Mouse (Mus musculus) hindbrain, embryonic 16.5 days (tissue): ENCODE results near the gene Klhdc2. TPM values are rescaled to one million over a fixed set of nuclear protein-coding genes. Genes with fewer than 3 reads are reported as not detected.
A peak's percentile ranks its signal among the peaks of the same experiment; 100 is the strongest.

ENCODE experiments used
- ATAC-seq: fragments of 200-750 bp; cut with Nextera tagmentation; 2 replicates; pipeline ENCODE4 v1.8.0; 2017; ENCODE audit warnings: moderate TSS enrichment, moderate library complexity
- H3K27ac ChIP-seq: fragments of 300-500 bp; sonication (generic); 2 replicates; pipeline ENCODE4 v1.5.1; 2014; ENCODE audit warnings: low read depth, mild to moderate bottlenecking, control low read depth, low read length, moderate library complexity
- H3K27me3 ChIP-seq: fragments of 300-500 bp; sonication (generic); replicated peaks from 2 replicates; pipeline ENCODE4 v1.6.1; 2014; ENCODE audit warnings: low read length; ENCODE audit not compliant: control insufficient read depth, insufficient read depth
- H3K36me3 ChIP-seq: fragments of 300-500 bp; sonication (generic); 2 replicates; pipeline ENCODE4 v1.6.1; 2014; ENCODE audit warnings: mild to moderate bottlenecking, low read length, moderate library complexity, mixed read lengths; ENCODE audit not compliant: control insufficient read depth, insufficient read depth
- H3K4me1 ChIP-seq: fragments of 300-500 bp; sonication (generic); 2 replicates; pipeline ENCODE4 v1.6.1; 2014; ENCODE audit warnings: low read depth, low read length; ENCODE audit not compliant: control insufficient read depth, insufficient read depth
- H3K4me2 ChIP-seq: fragments of 300-500 bp; sonication (generic); 2 replicates; pipeline ENCODE4 v1.6.1; 2014; ENCODE audit warnings: mild to moderate bottlenecking, low read length, control low read depth, moderate library complexity
- H3K4me3 ChIP-seq: fragments of 300-500 bp; sonication (generic); 2 replicates; pipeline ENCODE4 v1.5.1; 2014; ENCODE audit warnings: mild to moderate bottlenecking, low read length, control low read depth, moderate library complexity
- H3K9ac ChIP-seq: fragments of 300-500 bp; sonication (generic); 2 replicates; pipeline ENCODE4 v1.6.1; 2014; ENCODE audit warnings: low read depth, mild to moderate bottlenecking, control low read depth, low read length, moderate library complexity
- H3K9me3 ChIP-seq: fragments of 300-500 bp; sonication (generic); 2 replicates; pipeline ENCODE4 v1.6.1; 2014; ENCODE audit warnings: mild to moderate bottlenecking, low read length, moderate library complexity; ENCODE audit not compliant: control insufficient read depth
- WGBS: fragments of 180-500 bp; shearing (Covaris S2); extraction: QIAGEN DNeasy Blood & Tissue Kit; methylation state at CpG from one replicate; pipeline ENCODE4 v1.1.7; 2014; 5-methylcytosine and 5-hydroxymethylcytosine counted together
- polyA plus RNA-seq: library from polyadenylated mRNA; unstranded; fragments of >200 nt; fragmentation: Nextera tagmentation; extraction: Ambion mirVana; gene quantifications from 2 replicates; pipeline ENCODE4 v1.2.1, GENCODE M21; 2015

Gene Klhdc2
- polyA plus RNA-seq, result 246 and 255 TPM in 2 replicates

DNA sequence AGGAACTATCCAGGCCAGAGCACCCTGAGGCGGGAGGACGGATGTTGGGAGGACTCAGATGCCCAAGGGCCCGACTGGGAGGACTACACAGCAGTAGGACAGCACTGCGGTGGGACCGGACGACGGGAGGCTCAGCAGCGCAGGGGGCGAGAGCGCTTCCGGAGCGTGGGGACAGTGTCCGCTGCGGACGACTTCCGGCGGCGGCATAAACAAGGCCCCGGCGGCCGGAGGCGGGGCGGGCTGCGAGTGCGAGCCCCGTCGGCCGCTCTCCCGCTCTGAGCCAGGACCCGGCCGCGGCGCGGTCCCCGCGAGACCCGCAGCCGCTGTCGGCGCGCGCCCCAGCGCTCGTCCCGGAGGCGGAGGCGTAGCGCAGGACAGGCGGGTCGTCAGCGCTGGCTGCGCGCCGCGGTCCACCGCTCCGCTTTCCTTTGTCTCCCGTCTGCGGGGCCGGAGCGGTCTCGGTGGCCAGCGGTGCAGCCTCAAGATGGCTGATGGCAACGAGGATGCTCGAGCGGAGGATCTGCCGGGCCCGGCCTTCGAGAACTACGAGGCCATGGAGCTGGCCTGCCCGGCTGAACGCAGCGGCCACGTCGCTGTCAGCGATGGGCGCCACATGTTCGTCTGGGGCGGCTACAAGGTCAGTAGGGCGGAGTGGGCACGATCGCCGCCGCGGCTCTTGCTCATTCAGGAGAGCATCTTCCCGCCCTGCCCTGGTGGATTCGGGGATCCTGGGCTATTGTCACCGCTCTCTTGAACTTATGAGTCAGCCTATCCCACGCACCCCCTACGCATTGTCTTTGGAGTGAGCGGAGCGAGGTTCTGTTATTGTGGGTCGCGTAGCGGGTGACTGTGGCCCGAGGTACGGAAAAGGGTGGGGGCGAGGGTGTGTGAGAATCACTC lies at the start of gene Klhdc2:
TSS of gene Klhdc2 (plus strand) at position 171 of the 900 bp plus-strand sequence.
- WGBS, result under 1% methylated on average over 75 of the region's 98 CpGs
- H3K27ac ChIP-seq, result peak within 1 kb of the TSS; percentile 93
- H3K9ac ChIP-seq, result peak within 1 kb of the TSS; percentile 86
- no peaks in the 10 kb centered on the region for H3K36me3 ChIP-seq
- H3K4me2 ChIP-seq, result peak within 1 kb of the TSS; percentile 70
- no peaks in the 10 kb centered on the region for H3K27me3 ChIP-seq
- ATAC-seq, result peak; percentile 97
- H3K4me3 ChIP-seq, result peak within 1 kb of the TSS; percentile 89
- H3K4me1 ChIP-seq, result peaks cover 23% of the 10 kb centered on the region
- no peaks in the 10 kb centered on the region for H3K9me3 ChIP-seq

DNA sequence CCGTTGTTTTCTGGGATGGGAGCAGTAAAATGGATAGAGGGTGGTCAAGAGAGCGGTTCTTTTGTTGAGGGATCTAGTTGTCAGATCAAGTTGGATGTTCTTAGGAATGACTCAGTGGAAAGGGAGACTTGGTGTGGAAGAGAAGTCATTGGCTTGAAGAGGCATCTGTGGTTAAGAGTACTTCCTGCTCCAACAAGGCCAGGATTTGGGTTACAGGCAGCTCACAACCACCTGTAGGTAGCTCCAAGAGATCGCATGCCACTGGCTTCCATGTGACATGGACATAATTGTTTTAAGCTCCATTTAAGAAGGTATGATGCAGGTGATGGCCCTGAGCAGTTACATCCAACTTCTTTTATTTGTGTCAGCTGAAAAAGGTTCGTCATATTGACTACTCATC lies 46.7 kb upstream of the Klhdc2 start:
- Histone ChIP-seq H3K9me3 (no peaks in the 10 kb centered on the region), H3K27ac (no peak overlapping the region), H3K4me1 (no peaks in the 10 kb centered on the region), H3K4me3 (no peak overlapping the region), H3K9ac (no peak overlapping the region), H3K36me3 (no peaks in the 10 kb centered on the region), H3K27me3 (no peaks in the 10 kb centered on the region), H3K4me2 (no peak overlapping the region)
- WGBS, result 89% methylated on average over 4 of the region's 4 CpGs
- no peak for ATAC-seq

DNA sequence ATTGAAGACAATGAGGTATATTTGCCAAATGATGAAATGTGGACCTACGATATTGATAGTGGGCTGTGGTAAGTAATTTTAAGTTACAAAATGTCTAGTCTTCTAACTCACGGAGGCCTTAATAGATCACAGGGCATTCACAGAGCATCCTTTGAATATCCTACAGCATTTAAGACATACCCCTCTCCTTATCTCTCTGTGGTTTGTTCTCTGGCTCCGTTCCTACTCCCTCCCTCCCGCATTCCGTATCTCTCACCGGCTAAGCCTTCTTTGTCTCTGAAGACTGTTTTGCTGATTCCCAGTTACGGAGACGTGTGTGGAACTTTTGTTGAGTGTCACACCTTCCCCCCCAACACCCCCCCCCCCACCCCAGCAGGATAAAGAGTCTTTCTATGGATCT lies 45.7 kb upstream of the Klhdc2 start:
- Histone ChIP-seq H3K4me2 (no peak overlapping the region), H3K27ac (no peak overlapping the region), H3K36me3 (no peaks in the 10 kb centered on the region), H3K27me3 (no peaks in the 10 kb centered on the region), H3K9ac (no peak overlapping the region), H3K4me1 (no peaks in the 10 kb centered on the region), H3K4me3 (no peak overlapping the region), H3K9me3 (no peaks in the 10 kb centered on the region)
- 82% methylated on average over 8 of the region's 8 CpGs for WGBS
- no peak for ATAC-seq

DNA sequence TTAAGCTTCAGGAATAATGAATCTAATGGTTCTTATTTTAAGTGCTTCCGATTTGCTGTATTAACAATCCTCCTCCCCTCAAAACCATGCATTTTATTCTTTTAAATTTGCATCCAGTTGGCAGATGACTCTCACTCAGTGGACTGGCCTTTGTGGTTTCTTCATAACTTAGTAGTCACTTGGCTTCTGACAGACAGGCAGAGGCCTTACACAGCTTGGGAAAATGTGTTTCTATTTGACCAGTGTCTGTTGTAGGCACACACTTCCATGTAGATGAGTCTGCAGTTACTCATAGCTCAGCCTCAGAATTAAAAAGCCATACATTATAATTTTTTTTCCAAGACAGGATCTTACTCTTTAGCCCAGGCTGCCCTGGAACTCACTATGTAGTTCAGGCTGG lies 42.7 kb upstream of the Klhdc2 start:
- 86% methylated on average over 1 of the region's 1 CpGs for WGBS
- Histone ChIP-seq H3K4me3 (no peak overlapping the region), H3K9me3 (no peaks in the 10 kb centered on the region), H3K9ac (no peak overlapping the region), H3K27me3 (no peaks in the 10 kb centered on the region), H3K27ac (no peak overlapping the region), H3K36me3 (no peaks in the 10 kb centered on the region), H3K4me2 (no peak overlapping the region), H3K4me1 (no peaks in the 10 kb centered on the region)
- no peak for ATAC-seq

DNA sequence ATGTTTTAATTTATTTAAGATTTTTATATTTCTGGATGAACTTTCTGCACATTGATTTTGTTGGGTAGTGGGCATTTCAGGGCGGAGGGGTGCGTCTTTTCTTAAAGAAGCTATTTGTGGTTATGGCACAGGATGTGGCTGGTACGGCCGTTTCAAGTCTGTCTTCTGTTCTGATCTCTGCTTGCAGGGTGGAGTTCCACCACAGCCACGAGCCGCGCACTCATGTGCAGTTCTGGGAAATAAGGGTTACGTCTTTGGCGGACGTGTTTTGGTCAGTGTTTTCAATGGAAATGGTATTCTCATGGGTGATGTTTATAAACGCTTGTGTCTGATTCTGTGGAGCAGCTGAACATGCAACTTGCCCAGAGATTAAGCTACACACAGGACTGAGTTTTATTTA lies 38.6 kb upstream of the Klhdc2 start:
- Histone ChIP-seq H3K27me3 (no peaks in the 10 kb centered on the region), H3K9ac (no peak overlapping the region), H3K4me2 (no peak overlapping the region), H3K4me3 (no peak overlapping the region), H3K27ac (no peak overlapping the region), H3K9me3 (no peaks in the 10 kb centered on the region), H3K36me3 (no peaks in the 10 kb centered on the region), H3K4me1 (no peaks in the 10 kb centered on the region)
- ATAC-seq, result no peak
- 85% methylated on average over 11 of the region's 11 CpGs for WGBS

DNA sequence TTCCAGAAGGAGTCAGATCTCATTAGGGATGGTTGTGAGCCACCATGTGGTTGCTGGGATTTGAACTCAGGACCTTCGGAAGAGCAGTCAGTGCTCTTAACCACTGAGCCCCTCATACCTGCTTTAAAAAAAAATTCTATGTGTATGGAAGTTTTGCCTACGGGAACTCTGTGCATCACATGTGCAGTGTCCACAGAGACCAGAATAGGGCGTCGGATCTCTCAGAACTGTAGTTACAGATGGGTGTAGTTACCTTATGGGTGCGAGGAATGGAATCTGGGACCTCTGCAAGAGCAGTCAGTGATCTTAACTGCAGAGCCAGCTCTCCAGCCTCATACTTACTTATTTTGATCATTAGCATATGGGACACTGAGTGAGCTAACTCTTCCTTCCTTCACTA lies 34.2 kb upstream of the Klhdc2 start:
- 98% methylated on average over 5 of the region's 5 CpGs for WGBS
- no peak for ATAC-seq
- H3K9me3 ChIP-seq, result no peaks in the 10 kb centered on the region

DNA sequence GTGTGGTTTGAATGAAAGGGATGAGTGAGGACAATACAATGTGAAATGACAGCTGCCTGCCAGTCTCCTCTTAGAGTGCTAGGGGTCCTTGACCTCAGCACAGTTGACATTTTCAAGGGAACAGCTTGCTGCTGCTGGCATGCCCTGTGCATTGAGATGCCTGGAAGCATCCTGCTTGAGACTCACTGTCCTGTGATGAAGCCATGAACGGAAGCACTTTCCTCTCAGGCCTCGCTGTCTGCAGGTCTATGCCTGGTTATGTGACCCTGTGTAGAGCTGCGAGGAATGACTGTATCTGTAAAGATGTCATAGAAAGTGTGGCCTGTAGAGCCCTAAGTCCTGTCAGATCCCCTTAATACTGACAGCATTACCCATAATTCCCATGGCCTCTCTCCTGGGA lies 31.4 kb upstream of the Klhdc2 start:
- 84% methylated on average over 3 of the region's 3 CpGs for WGBS
- no peaks in the 10 kb centered on the region for H3K4me1 ChIP-seq
- H3K27me3 ChIP-seq, result no peaks in the 10 kb centered on the region
- ATAC-seq, result no peak
- no peak overlapping the region for H3K27ac ChIP-seq
- H3K9ac ChIP-seq, result no peak overlapping the region
- H3K9me3 ChIP-seq, result no peaks in the 10 kb centered on the region
- no peak overlapping the region for H3K4me2 ChIP-seq
- no peaks in the 10 kb centered on the region for H3K36me3 ChIP-seq
- H3K4me3 ChIP-seq, result no peak overlapping the region

More for the DNA sequence above, 34.2 kb upstream of the Klhdc2 start:
- Histone ChIP-seq H3K4me1 (no peaks in the 10 kb centered on the region), H3K4me3 (no peak overlapping the region), H3K27ac (no peak overlapping the region), H3K9ac (no peak overlapping the region), H3K4me2 (no peak overlapping the region), H3K36me3 (no peaks in the 10 kb centered on the region), H3K27me3 (no peaks in the 10 kb centered on the region)

DNA sequence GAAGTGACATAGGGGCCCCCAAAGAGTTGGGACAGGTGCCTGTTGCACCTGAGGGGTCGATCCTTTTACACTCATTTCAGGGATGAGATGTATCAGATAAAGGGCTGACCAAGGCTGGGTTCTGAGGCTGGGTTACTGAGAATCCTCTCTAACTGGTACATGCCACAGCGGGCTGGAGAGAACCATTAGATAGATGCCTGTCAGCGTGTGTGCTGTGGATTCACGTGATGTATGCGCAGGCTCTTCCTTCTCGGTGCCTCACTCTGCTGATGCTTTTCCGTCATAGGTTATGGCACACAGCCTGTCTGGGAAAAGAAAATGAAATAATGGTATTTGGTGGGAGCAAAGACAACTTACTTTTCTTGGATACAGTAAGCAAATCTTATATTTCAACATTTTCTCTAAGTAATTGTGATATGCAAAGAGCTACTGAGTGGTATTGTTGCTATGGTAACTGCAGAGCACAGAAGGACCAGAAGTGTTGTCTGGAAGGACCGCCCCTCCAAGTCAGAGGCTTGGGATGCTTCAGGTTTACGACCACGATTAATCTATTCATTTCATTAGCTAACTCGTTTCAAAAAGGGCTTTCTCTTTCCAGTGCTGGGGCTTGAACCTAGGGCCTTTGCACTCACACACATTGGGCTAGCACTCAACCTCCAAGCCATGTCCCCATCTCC lies 28.4 kb upstream of the Klhdc2 start:
- no peak for ATAC-seq
- H3K4me3 ChIP-seq, result no peak overlapping the region
- WGBS, result 59% methylated on average over 11 of the region's 11 CpGs
- no peaks in the 10 kb centered on the region for H3K27me3 ChIP-seq
- no peak overlapping the region for H3K4me2 ChIP-seq
- H3K36me3 ChIP-seq, result no peaks in the 10 kb centered on the region
- H3K9me3 ChIP-seq, result no peaks in the 10 kb centered on the region
- H3K9ac ChIP-seq, result no peak overlapping the region
- no peak overlapping the region for H3K27ac ChIP-seq
- no peaks in the 10 kb centered on the region for H3K4me1 ChIP-seq

DNA sequence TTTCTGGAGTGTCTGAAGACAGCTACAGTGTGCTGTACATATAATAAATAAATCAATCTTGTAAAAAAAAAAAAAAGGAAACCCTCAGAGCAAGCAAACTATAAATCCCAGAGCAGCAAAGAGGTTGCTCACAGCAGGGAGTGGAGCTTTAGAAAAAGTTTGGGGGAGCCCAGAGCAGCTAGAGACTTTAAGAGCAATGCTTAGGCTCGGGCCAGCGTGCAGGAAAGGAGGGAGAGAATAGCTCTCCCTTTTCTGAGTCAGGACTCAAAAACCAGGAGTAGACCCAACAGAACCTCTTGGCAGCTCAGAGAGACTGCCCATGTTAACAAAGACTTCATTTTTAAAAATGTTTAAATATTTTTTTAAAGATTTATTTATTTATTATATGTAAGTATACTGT lies 27.5 kb upstream of the Klhdc2 start:
- no peak overlapping the region for H3K9ac ChIP-seq
- H3K36me3 ChIP-seq, result no peaks in the 10 kb centered on the region
- H3K9me3 ChIP-seq, result no peaks in the 10 kb centered on the region
- H3K4me1 ChIP-seq, result no peaks in the 10 kb centered on the region
- no peak overlapping the region for H3K4me3 ChIP-seq
- ATAC-seq, result no peak
- 76% methylated on average over 2 of the region's 2 CpGs for WGBS
- H3K27ac ChIP-seq, result no peak overlapping the region
- no peak overlapping the region for H3K4me2 ChIP-seq
- H3K27me3 ChIP-seq, result no peaks in the 10 kb centered on the region
